Mouse (Mus musculus) kidney, embryonic 14.5 days (tissue): ENCODE results near the gene Wdr81. TPM values are rescaled to one million over a fixed set of nuclear protein-coding genes. Genes with fewer than 3 reads are reported as not detected.

ENCODE experiments used
- ATAC-seq: fragments of 200-750 bp; cut with Nextera tagmentation; 2 replicates; pipeline ENCODE4 v1.8.0; 2017; ENCODE audit warnings: moderate number of reproducible peaks, mild to moderate bottlenecking, moderate TSS enrichment, moderate library complexity; ENCODE audit not compliant: low FRiP score, low TSS enrichment
- H3K27ac ChIP-seq: fragments of 300-500 bp; sonication (generic); 2 replicates; pipeline ENCODE4 v1.5.1; 2014; ENCODE audit warnings: low read depth, mild to moderate bottlenecking, low read length, moderate library complexity, mixed read lengths
- H3K27me3 ChIP-seq: fragments of 300-500 bp; sonication (generic); 2 replicates; pipeline ENCODE4 v1.6.1; 2014; ENCODE audit warnings: mild to moderate bottlenecking, low read length; ENCODE audit not compliant: control insufficient read depth, insufficient read depth
- H3K36me3 ChIP-seq: fragments of 300-500 bp; sonication (generic); 2 replicates; pipeline ENCODE4 v1.6.1; 2014; ENCODE audit warnings: low read length, mixed read lengths; ENCODE audit not compliant: control insufficient read depth, insufficient read depth
- H3K4me1 ChIP-seq: fragments of 300-500 bp; sonication (generic); 2 replicates; pipeline ENCODE4 v1.6.1; 2014; ENCODE audit warnings: low read length, mixed read lengths; ENCODE audit not compliant: control insufficient read depth, insufficient read depth
- H3K4me2 ChIP-seq: fragments of 300-500 bp; sonication (generic); replicated peaks from 2 replicates; pipeline ENCODE4 v1.6.1; 2014; ENCODE audit warnings: low read depth, mild to moderate bottlenecking, low read length
- H3K4me3 ChIP-seq: fragments of 300-500 bp; sonication (generic); 2 replicates; pipeline ENCODE4 v1.5.1; 2014; ENCODE audit warnings: mild to moderate bottlenecking, low read length
- H3K9ac ChIP-seq: fragments of 300-500 bp; sonication (generic); 2 replicates; pipeline ENCODE4 v1.6.1; 2014; ENCODE audit warnings: low read depth, mild to moderate bottlenecking, low read length, moderate library complexity
- H3K9me3 ChIP-seq: fragments of 300-500 bp; sonication (generic); 2 replicates; pipeline ENCODE4 v1.6.1; 2016; ENCODE audit warnings: low read length; ENCODE audit not compliant: control insufficient read depth
- WGBS: fragments of 180-500 bp; shearing (Covaris S2); extraction: QIAGEN DNeasy Blood & Tissue Kit; methylation state at CpG from one replicate; pipeline ENCODE4 v1.1.7; 2014; 5-methylcytosine and 5-hydroxymethylcytosine counted together
- polyA plus RNA-seq: library from polyadenylated mRNA; unstranded; fragments of >200 nt; fragmentation: Nextera tagmentation; extraction: Ambion mirVana; gene quantifications from 2 replicates; pipeline ENCODE4 v1.2.1, GENCODE M21; 2014

Gene Wdr81
- polyA plus RNA-seq, 1 experiment from 2014 or later, result 4.8 TPM

DNA sequence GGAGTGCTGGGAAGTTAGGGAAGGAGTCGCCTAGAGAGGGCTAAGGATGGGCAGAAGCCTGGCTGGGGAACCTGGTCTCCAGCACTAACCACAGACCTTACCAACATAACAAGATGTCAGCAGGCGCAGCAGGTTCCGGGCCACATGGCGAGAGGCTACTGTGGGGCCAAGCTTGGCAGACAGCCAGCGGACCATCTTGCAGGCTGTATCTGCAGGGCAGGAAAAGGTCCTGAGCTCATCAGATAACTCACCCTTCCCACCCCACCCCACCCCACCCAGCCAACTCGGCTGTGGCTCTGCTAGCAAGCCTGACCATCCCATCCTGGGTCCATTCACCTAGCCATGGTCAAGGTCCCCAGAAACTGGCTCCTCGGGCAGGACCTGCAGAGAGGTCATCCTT is 4.8 kb downstream of the Wdr81 start:
- no peak for ATAC-seq
- no peak overlapping the region for H3K9ac ChIP-seq
- peaks cover 9% of the 10 kb centered on the region; the same call in 1 of the 2 replicates for H3K4me1 ChIP-seq
- H3K27ac ChIP-seq, result no peak overlapping the region
- 84% methylated on average over 7 of the region's 7 CpGs for WGBS
- no peaks in the 10 kb centered on the region for H3K27me3 ChIP-seq
- H3K9me3 ChIP-seq, result no peaks in the 10 kb centered on the region
- no peak overlapping the region for H3K4me3 ChIP-seq
- H3K4me2 ChIP-seq, result no peak overlapping the region
- H3K36me3 ChIP-seq, result peaks cover 26% of the 10 kb centered on the region

DNA sequence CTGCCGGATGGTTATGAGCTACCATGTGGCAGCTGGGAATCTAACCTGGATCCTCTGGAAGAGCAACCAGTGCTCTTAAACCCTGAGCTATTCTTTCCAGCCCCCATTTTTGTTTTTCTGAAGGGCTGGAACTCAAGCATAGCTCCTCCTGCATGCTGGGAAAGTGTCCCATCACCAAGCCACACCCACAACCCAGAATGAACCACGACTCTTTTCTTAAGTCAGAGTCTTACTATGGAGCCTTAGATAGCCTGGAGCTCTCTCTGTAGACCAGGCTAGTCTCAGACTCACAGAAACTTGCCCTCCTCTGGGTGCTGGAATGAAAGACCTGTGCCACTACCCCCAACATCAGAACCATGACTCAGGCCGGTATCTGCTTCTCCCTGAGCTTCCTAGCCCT is 5.9 kb downstream of the Wdr81 start:
- Histone ChIP-seq H3K36me3 (peaks cover 26% of the 10 kb centered on the region), H3K4me2 (no peak overlapping the region), H3K27ac (no peak overlapping the region), H3K4me3 (no peak overlapping the region), H3K27me3 (no peaks in the 10 kb centered on the region), H3K9me3 (no peaks in the 10 kb centered on the region), H3K9ac (no peak overlapping the region), H3K4me1 (0 out of 2 replicates have a peak, but pooled peaks cover 2% of the 10 kb centered on the region)
- 87% methylated on average over 3 of the region's 3 CpGs for WGBS
- no peak for ATAC-seq

GRCm38 (mm10) chr11:75443711-75444110 is 10.8 kb downstream of the Wdr81 start:
- Histone ChIP-seq H3K9me3 (no peaks in the 10 kb centered on the region), H3K27me3 (no peaks in the 10 kb centered on the region), H3K4me1 (no peaks in the 10 kb centered on the region), H3K27ac (no peak overlapping the region), H3K36me3 (peaks cover 17% of the 10 kb centered on the region), H3K9ac (no peak overlapping the region), H3K4me2 (no peak overlapping the region), H3K4me3 (no peak overlapping the region)
- peak; percentile 55; the same call in 1 of the 2 replicates for ATAC-seq
- 32% methylated on average over 8 of the region's 8 CpGs for WGBS

GRCm38 (mm10) chr11:75441601-75442000 is 12.9 kb downstream of the Wdr81 start:
- peaks cover 6% of the 10 kb centered on the region; the same call in 1 of the 2 replicates for H3K36me3 ChIP-seq
- H3K4me1 ChIP-seq, result no peaks in the 10 kb centered on the region
- whole genome bisulfite sequencing, result 91% methylated on average over 16 of the region's 16 CpGs
- no peak overlapping the region for H3K4me2 ChIP-seq
- H3K9me3 ChIP-seq, result no peaks in the 10 kb centered on the region
- no peak overlapping the region for H3K4me3 ChIP-seq
- H3K27ac ChIP-seq, result no peak overlapping the region
- no peak for ATAC-seq
- no peak overlapping the region for H3K9ac ChIP-seq
- no peaks in the 10 kb centered on the region for H3K27me3 ChIP-seq

DNA sequence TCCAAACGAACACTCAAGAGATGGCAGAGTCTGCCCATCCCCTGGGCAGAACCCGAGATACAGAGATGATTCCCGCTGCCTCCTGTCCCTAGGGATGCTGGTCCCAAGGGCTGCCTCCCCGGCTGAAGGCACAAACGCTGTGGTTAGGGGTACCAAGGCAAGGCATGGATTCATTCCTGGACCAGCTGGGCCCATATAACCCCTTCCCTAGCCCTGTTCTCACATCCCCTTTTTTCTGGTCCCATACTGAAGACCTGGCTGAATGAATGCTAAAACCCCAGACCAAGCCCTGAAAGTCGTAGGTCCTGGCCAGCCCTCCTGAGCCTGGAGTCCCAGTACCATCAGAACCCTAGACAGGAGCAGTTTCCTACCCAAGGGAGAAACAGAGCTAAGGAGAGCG is 13.5 kb downstream of the Wdr81 start:
- Histone ChIP-seq H3K4me2 (no peak overlapping the region), H3K9ac (no peak overlapping the region), H3K27me3 (no peaks in the 10 kb centered on the region), H3K36me3 (peaks cover 3% of the 10 kb centered on the region; the same call in 1 of the 2 replicates), H3K4me3 (no peak overlapping the region), H3K9me3 (no peaks in the 10 kb centered on the region), H3K4me1 (no peaks in the 10 kb centered on the region), H3K27ac (no peak overlapping the region)
- no peak for ATAC-seq
- WGBS, result 83% methylated on average over 7 of the region's 7 CpGs

GRCm38 (mm10) chr11:75439951-75440350 is 14.6 kb downstream of the Wdr81 start:
- Histone ChIP-seq H3K4me3 (no peak overlapping the region), H3K4me2 (no peak overlapping the region), H3K36me3 (no peaks in the 10 kb centered on the region), H3K9ac (no peak overlapping the region), H3K9me3 (no peaks in the 10 kb centered on the region), H3K4me1 (no peaks in the 10 kb centered on the region), H3K27ac (no peak overlapping the region), H3K27me3 (no peaks in the 10 kb centered on the region)
- ATAC-seq, result no peak
- 91% methylated on average over 3 of the region's 3 CpGs for whole genome bisulfite sequencing

DNA sequence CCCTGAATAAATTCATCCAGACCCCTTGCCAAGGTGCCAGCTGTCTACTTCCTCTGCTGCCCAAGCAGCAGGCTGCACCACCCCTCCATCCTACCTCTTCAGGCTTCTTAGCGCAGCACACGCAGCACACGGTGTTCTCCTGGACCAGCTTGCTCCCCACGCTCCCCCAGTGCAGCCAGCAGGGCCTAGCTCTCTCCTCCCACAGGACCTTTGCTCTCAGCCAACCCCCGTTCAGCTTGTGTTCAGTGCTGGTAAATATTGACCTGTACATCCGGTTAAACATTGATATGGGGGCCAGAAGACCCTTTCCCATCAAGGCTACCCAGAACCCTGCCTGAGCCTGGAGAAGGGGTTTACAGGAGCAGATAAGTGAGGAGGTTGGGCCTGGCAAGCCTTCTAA is 15.2 kb downstream of the Wdr81 start, which contains the start of gene Serpinf2:
TSS of gene Serpinf2 (minus strand) at position 229 of the 400 bp plus-strand sequence.
- H3K27ac ChIP-seq, result no peak within 1 kb of the TSS
- H3K9ac ChIP-seq, result no peak within 1 kb of the TSS
- H3K9me3 ChIP-seq, result no peaks in the 10 kb centered on the region
- H3K27me3 ChIP-seq, result no peaks in the 10 kb centered on the region
- no peak for ATAC-seq
- WGBS, result 77% methylated on average over 6 of the region's 6 CpGs
- H3K4me1 ChIP-seq, result no peaks in the 10 kb centered on the region
- H3K4me3 ChIP-seq, result no peak within 1 kb of the TSS
- no peaks in the 10 kb centered on the region for H3K36me3 ChIP-seq
- H3K4me2 ChIP-seq, result no peak within 1 kb of the TSS

- H3K27me3 ChIP-seq, result no peaks in the 10 kb centered on the region
- peaks cover 3% of the 10 kb centered on the region; the same call in 1 of the 2 replicates for H3K9me3 ChIP-seq
- WGBS, result 91% methylated on average over 3 of the region's 3 CpGs
- no peaks in the 10 kb centered on the region for H3K4me1 ChIP-seq
- H3K4me2 ChIP-seq, result no peak overlapping the region
- H3K27ac ChIP-seq, result no peak overlapping the region
- H3K4me3 ChIP-seq, result no peak overlapping the region
- no peak overlapping the region for H3K9ac ChIP-seq
- ATAC-seq, result no peak
- H3K36me3 ChIP-seq, result no peaks in the 10 kb centered on the region
Measured at GRCm38 (mm10) chr11:75438804-75439203, 15.7 kb downstream of the Wdr81 start.

DNA sequence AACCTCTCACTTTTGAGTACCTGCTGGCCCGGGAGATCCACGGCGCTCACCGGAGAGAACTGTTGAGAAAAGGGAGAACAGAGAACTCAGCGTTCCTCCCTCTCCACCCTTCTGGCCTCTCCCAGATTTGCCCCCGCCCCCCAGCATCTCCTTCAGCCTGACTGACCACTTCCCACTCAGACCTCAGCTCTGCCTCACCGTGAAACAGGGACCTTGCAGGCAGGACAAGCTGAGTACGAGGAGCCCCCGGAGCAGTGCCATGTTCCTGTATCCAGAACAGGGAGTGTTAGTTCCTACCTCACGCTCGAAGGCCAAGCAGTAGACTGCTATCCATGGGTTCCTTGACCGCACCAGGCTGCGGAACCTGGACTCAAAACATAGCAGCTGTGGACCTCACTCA is 16.3 kb downstream of the Wdr81 start:
- ATAC-seq, result no peak
- WGBS, result 82% methylated on average over 13 of the region's 13 CpGs

More for the DNA sequence above, 16.3 kb downstream of the Wdr81 start:
- no peak overlapping the region for H3K4me2 ChIP-seq
- no peaks in the 10 kb centered on the region for H3K36me3 ChIP-seq
- no peak overlapping the region for H3K27ac ChIP-seq
- no peaks in the 10 kb centered on the region for H3K4me1 ChIP-seq
- H3K9ac ChIP-seq, result no peak overlapping the region
- peaks cover 3% of the 10 kb centered on the region; the same call in 1 of the 2 replicates for H3K9me3 ChIP-seq
- no peaks in the 10 kb centered on the region for H3K27me3 ChIP-seq
- H3K4me3 ChIP-seq, result no peak overlapping the region
